Mouse (Mus musculus): ENCODE results near the gene Tenm4. TPM values are rescaled to one million over a fixed set of nuclear protein-coding genes. Genes with fewer than 3 reads are reported as not detected.

The Tenm4 gene
- polyA plus RNA-seq, 1 experiment from 2014 or later: 28.1 TPM

- Histone ChIP-seq H3K4me3 (ENCODE audit: low read depth, low read length) (no peak overlapping the region), H3K4me2 (ENCODE audit: low read depth, low read length) (no peak overlapping the region), H3K4me1 (ENCODE audit: control insufficient read depth, insufficient read depth, low read length) (no peaks in the 10 kb centered on the region), H3K9me3 (replicated peaks; ENCODE audit: control insufficient read depth, low read length) (no peaks in the 10 kb centered on the region), H3K9ac (replicated peaks; ENCODE audit: low read length) (no peak overlapping the region), H3K27ac (replicated peaks; ENCODE audit: low read depth, low read length) (no peak overlapping the region), H3K36me3 (replicated peaks; ENCODE audit: control insufficient read depth, insufficient read depth, low read depth, low read length) (no peaks in the 10 kb centered on the region), H3K27me3 (ENCODE audit: control insufficient read depth, insufficient read depth, low read length) (no peaks in the 10 kb centered on the region)
- ATAC-seq (replicated peaks; ENCODE audit: insufficient number of reproducible peaks, low FRiP score, low TSS enrichment, low read depth) (no peak), DNase-seq (ENCODE audit: low spot score) (no peak)
- 82% methylated on average over 4 of the region's 4 CpGs for WGBS
Measured at GRCm38 (mm10) chr7:96539248-96540034, 368.4 kb downstream of the Tenm4 start.

- DNase-seq (ENCODE audit: low spot score) (no peak), ATAC-seq (replicated peaks; ENCODE audit: insufficient number of reproducible peaks, low FRiP score, low TSS enrichment, low read depth) (no peak)
- 55% methylated on average over 7 of the region's 7 CpGs for WGBS
- Histone ChIP-seq H3K27ac (replicated peaks; ENCODE audit: low read depth, low read length) (no peak overlapping the region), H3K9ac (replicated peaks; ENCODE audit: low read length) (no peak overlapping the region), H3K4me3 (ENCODE audit: low read depth, low read length) (no peak overlapping the region), H3K27me3 (ENCODE audit: control insufficient read depth, insufficient read depth, low read length) (no peaks in the 10 kb centered on the region), H3K9me3 (replicated peaks; ENCODE audit: control insufficient read depth, low read length) (no peaks in the 10 kb centered on the region), H3K4me1 (ENCODE audit: control insufficient read depth, insufficient read depth, low read length) (no peaks in the 10 kb centered on the region), H3K4me2 (ENCODE audit: low read depth, low read length) (no peak overlapping the region), H3K36me3 (replicated peaks; ENCODE audit: control insufficient read depth, insufficient read depth, low read depth, low read length) (no peaks in the 10 kb centered on the region)
Measured at GRCm38 (mm10) chr7:96540458-96541096, 369.5 kb downstream of the Tenm4 start.

GRCm38 (mm10) chr7:96545979-96546378 is 374.9 kb downstream of the Tenm4 start:
- WGBS: 54% methylated on average over 5 of the region's 5 CpGs

DNA sequence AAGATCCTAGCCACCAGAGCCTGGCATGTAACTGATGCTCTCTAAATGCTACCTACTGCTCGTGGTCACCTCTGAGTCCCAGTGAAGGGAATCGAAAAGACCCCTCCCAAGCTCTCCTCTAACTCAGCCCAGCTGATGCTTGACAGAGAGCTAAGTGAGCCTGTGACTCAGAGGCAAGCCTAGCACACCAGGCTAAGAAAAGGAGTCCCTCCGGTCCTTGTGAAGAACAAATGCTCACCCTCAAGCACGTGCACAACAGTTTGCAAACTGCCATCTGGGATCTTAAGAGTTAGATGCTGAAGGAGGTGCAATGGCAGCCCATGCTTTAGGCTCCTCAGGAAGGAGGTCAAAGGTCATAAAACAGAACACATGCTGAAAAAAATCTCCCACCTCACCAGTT is 380.8 kb downstream of the Tenm4 start:
- H3K9ac ChIP-seq (replicated peaks; ENCODE audit: low read length): no peak overlapping the region
- ATAC-seq (replicated peaks; ENCODE audit: insufficient number of reproducible peaks, low FRiP score, low TSS enrichment, low read depth): no peak
- 63% methylated on average over 4 of the region's 4 CpGs for WGBS
- no peaks in the 10 kb centered on the region for H3K9me3 ChIP-seq (replicated peaks; ENCODE audit: control insufficient read depth, low read length)
- no peak overlapping the region for H3K4me2 ChIP-seq (ENCODE audit: low read depth, low read length)
- H3K4me1 ChIP-seq (ENCODE audit: control insufficient read depth, insufficient read depth, low read length): peaks cover 17% of the 10 kb centered on the region
- no peak for DNase-seq (ENCODE audit: low spot score)
- H3K4me3 ChIP-seq (ENCODE audit: low read depth, low read length): no peak overlapping the region
- peak overlapping the region; percentile 41 for H3K27ac ChIP-seq (replicated peaks; ENCODE audit: low read depth, low read length)
- H3K36me3 ChIP-seq (replicated peaks; ENCODE audit: control insufficient read depth, insufficient read depth, low read depth, low read length): no peaks in the 10 kb centered on the region
- H3K27me3 ChIP-seq (ENCODE audit: control insufficient read depth, insufficient read depth, low read length): no peaks in the 10 kb centered on the region

More at GRCm38 (mm10) chr7:96545979-96546378, 374.9 kb downstream of the Tenm4 start:
- H3K4me1 ChIP-seq (ENCODE audit: control insufficient read depth, insufficient read depth, low read length): no peaks in the 10 kb centered on the region
- H3K9me3 ChIP-seq (replicated peaks; ENCODE audit: control insufficient read depth, low read length): no peaks in the 10 kb centered on the region
- H3K36me3 ChIP-seq (replicated peaks; ENCODE audit: control insufficient read depth, insufficient read depth, low read depth, low read length): no peaks in the 10 kb centered on the region
- no peak overlapping the region for H3K4me3 ChIP-seq (ENCODE audit: low read depth, low read length)
- DNase-seq (ENCODE audit: low spot score) (no peak), ATAC-seq (replicated peaks; ENCODE audit: insufficient number of reproducible peaks, low FRiP score, low TSS enrichment, low read depth) (no peak)
- no peak overlapping the region for H3K27ac ChIP-seq (replicated peaks; ENCODE audit: low read depth, low read length)
- no peaks in the 10 kb centered on the region for H3K27me3 ChIP-seq (ENCODE audit: control insufficient read depth, insufficient read depth, low read length)
- no peak overlapping the region for H3K9ac ChIP-seq (replicated peaks; ENCODE audit: low read length)
- H3K4me2 ChIP-seq (ENCODE audit: low read depth, low read length): no peak overlapping the region

GRCm38 (mm10) chr7:96552292-96552860 is 381.3 kb downstream of the Tenm4 start:
- DNase-seq (ENCODE audit: low spot score): peak; percentile 46
- peaks cover 17% of the 10 kb centered on the region for H3K4me1 ChIP-seq (ENCODE audit: control insufficient read depth, insufficient read depth, low read length)
- no peak overlapping the region for H3K4me3 ChIP-seq (ENCODE audit: low read depth, low read length)
- peak overlapping the region; percentile 41; the same call in 1 of the 2 replicates for H3K27ac ChIP-seq (replicated peaks; ENCODE audit: low read depth, low read length)
- no peak overlapping the region for H3K4me2 ChIP-seq (ENCODE audit: low read depth, low read length)
- H3K9me3 ChIP-seq (replicated peaks; ENCODE audit: control insufficient read depth, low read length): no peaks in the 10 kb centered on the region
- no peak; the same call in 1 of the 2 replicates for ATAC-seq (replicated peaks; ENCODE audit: insufficient number of reproducible peaks, low FRiP score, low TSS enrichment, low read depth)
- no peaks in the 10 kb centered on the region for H3K36me3 ChIP-seq (replicated peaks; ENCODE audit: control insufficient read depth, insufficient read depth, low read depth, low read length)
- H3K27me3 ChIP-seq (ENCODE audit: control insufficient read depth, insufficient read depth, low read length): no peaks in the 10 kb centered on the region
- WGBS: 42% methylated on average over 7 of the region's 7 CpGs
- H3K9ac ChIP-seq (replicated peaks; ENCODE audit: low read length): no peak overlapping the region

GRCm38 (mm10) chr7:96554277-96554690 is 383.2 kb downstream of the Tenm4 start:
- H3K4me2 ChIP-seq (ENCODE audit: low read depth, low read length): no peak overlapping the region
- 31% methylated on average over 6 of the region's 6 CpGs for WGBS
- H3K4me3 ChIP-seq (ENCODE audit: low read depth, low read length): no peak overlapping the region
- ATAC-seq (replicated peaks; ENCODE audit: insufficient number of reproducible peaks, low FRiP score, low TSS enrichment, low read depth) (no peak), DNase-seq (ENCODE audit: low spot score) (peak; percentile 73)
- H3K27me3 ChIP-seq (ENCODE audit: control insufficient read depth, insufficient read depth, low read length): no peaks in the 10 kb centered on the region
- no peaks in the 10 kb centered on the region for H3K36me3 ChIP-seq (replicated peaks; ENCODE audit: control insufficient read depth, insufficient read depth, low read depth, low read length)
- H3K27ac ChIP-seq (replicated peaks; ENCODE audit: low read depth, low read length): peak overlapping the region; percentile 28; the same call in 1 of the 2 replicates
- no peak overlapping the region for H3K9ac ChIP-seq (replicated peaks; ENCODE audit: low read length)
- no peaks in the 10 kb centered on the region for H3K9me3 ChIP-seq (replicated peaks; ENCODE audit: control insufficient read depth, low read length)
- H3K4me1 ChIP-seq (ENCODE audit: control insufficient read depth, insufficient read depth, low read length): peaks cover 17% of the 10 kb centered on the region

DNA sequence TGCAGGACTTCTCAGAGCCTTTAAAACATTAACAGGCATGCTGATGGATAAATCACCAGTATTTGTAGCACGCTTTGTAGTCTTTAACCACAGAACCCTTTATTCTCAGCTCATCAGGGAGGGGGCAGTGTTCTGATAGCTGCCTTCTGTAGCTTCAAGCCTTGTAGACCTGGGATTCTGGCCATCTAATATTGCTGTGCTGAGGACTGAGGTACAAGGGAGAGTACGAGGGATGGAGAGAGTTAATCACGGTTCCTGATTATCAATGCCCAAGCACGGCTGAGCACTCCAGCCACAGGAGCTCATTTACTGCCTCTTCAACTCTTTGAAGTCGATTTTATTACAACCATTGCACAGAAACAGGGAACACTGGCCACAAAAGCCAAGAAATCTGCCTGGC is 384.2 kb downstream of the Tenm4 start:
- Histone ChIP-seq H3K4me1 (ENCODE audit: control insufficient read depth, insufficient read depth, low read length) (peaks cover 17% of the 10 kb centered on the region), H3K4me2 (ENCODE audit: low read depth, low read length) (no peak overlapping the region), H3K9ac (replicated peaks; ENCODE audit: low read length) (no peak overlapping the region), H3K27me3 (ENCODE audit: control insufficient read depth, insufficient read depth, low read length) (no peaks in the 10 kb centered on the region), H3K4me3 (ENCODE audit: low read depth, low read length) (no peak overlapping the region), H3K27ac (replicated peaks; ENCODE audit: low read depth, low read length) (no peak overlapping the region), H3K36me3 (replicated peaks; ENCODE audit: control insufficient read depth, insufficient read depth, low read depth, low read length) (no peaks in the 10 kb centered on the region), H3K9me3 (replicated peaks; ENCODE audit: control insufficient read depth, low read length) (no peaks in the 10 kb centered on the region)
- ATAC-seq (replicated peaks; ENCODE audit: insufficient number of reproducible peaks, low FRiP score, low TSS enrichment, low read depth): no peak
- WGBS: 43% methylated on average over 5 of the region's 5 CpGs
- DNase-seq (ENCODE audit: low spot score): peak; percentile 50

- Histone ChIP-seq H3K27me3 (ENCODE audit: control insufficient read depth, insufficient read depth, low read length) (no peaks in the 10 kb centered on the region), H3K4me3 (ENCODE audit: low read depth, low read length) (no peak overlapping the region), H3K9ac (replicated peaks; ENCODE audit: low read length) (no peak overlapping the region), H3K4me2 (ENCODE audit: low read depth, low read length) (no peak overlapping the region), H3K27ac (replicated peaks; ENCODE audit: low read depth, low read length) (no peak overlapping the region), H3K4me1 (ENCODE audit: control insufficient read depth, insufficient read depth, low read length) (peaks cover 15% of the 10 kb centered on the region), H3K9me3 (replicated peaks; ENCODE audit: control insufficient read depth, low read length) (no peaks in the 10 kb centered on the region), H3K36me3 (replicated peaks; ENCODE audit: control insufficient read depth, insufficient read depth, low read depth, low read length) (no peaks in the 10 kb centered on the region)
- DNase-seq (ENCODE audit: low spot score) (no peak), ATAC-seq (replicated peaks; ENCODE audit: insufficient number of reproducible peaks, low FRiP score, low TSS enrichment, low read depth) (no peak)
- WGBS: 78% methylated on average over 5 of the region's 5 CpGs
Measured at GRCm38 (mm10) chr7:96556756-96557155, 385.7 kb downstream of the Tenm4 start.

All from embryonic facial prominence, embryonic 11.5 days (tissue).